Mouse (Mus musculus): Measurements from ENCODE around the gene N4bp3. TPM values are rescaled to one million over a fixed set of nuclear protein-coding genes. Genes with fewer than 3 reads are reported as not detected.

Gene N4bp3
- polyA plus RNA-seq, 1 experiment, result 5.3 TPM

DNA sequence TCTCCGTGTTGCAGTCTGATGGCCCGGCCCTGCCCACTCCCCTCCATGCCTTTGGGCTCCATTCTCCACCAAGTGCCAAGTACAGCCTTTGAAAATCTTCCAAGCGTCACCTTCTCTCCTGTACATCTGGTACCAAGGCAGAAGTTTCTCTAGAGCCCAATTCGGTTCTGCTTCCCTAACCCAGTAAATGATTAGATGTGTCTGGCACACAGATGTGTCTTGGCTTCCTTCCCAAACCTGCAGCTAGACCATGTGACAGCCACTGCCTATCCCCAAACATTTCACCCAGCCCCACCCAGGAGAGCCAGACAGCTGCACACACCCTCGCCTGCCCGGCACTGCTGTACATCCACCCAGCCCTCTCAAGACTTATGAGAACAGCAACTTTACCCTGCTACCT, 8.1 kb upstream of the N4bp3 start:
- TF ChIP-seq CTCF (IDR thresholded peaks at IDR 0.05; ENCODE audit: control insufficient read depth, insufficient read depth, insufficient read length), result no peak
- TF ChIP-seq USF1 (IDR thresholded peaks at IDR 0.05; ENCODE audit: low read depth), result peak; percentile 42
- H3K4me3 ChIP-seq (ENCODE audit: insufficient read depth, poor library complexity, severe bottlenecking), result no peak overlapping the region
- no peak overlapping the region for H3ac ChIP-seq (ENCODE audit: control insufficient read depth, insufficient read length, low read depth)
- no peaks in the 10 kb centered on the region for H3K79me3 ChIP-seq (ENCODE audit: low read depth)
- no peaks in the 10 kb centered on the region for H3K36me3 ChIP-seq (ENCODE audit: control insufficient read depth, insufficient read depth)
- H3K79me2 ChIP-seq (ENCODE audit: control insufficient read depth, insufficient read depth), result no peaks in the 10 kb centered on the region
- no peaks in the 10 kb centered on the region for H3K27me3 ChIP-seq (ENCODE audit: control insufficient read depth, insufficient read depth, insufficient read length)

DNA sequence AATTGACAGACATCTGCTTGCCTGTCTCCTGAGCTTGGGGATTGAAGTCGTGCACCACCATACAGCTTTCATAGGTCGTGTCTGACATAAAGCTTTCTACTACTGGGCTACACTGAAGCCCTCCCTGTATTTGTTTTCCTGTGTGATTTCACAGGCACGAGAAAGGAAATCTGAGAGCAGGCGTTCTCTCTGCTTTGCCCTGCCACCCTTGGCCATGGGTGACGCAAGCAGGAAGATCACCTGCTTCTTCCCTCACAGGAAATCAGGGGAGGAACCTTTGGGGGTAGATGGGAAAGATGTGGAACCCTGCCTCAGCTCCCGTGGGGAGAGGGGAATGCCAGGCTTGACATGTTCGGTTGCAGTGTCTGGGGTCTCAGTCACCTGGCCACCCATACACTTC, 7.6 kb upstream of the N4bp3 start:
- H3K4me3 ChIP-seq (ENCODE audit: insufficient read depth, poor library complexity, severe bottlenecking), result no peak overlapping the region
- no peak for TF ChIP-seq CEBPB (IDR thresholded peaks at IDR 0.05; ENCODE audit: low read depth)
- no peak for TF ChIP-seq CTCF (IDR thresholded peaks at IDR 0.05; ENCODE audit: control insufficient read depth, insufficient read depth, insufficient read length)
- TF ChIP-seq FOSL1 (IDR thresholded peaks at IDR 0.05; ENCODE audit: insufficient read depth, low read length, poor library complexity, severe bottlenecking), result no peak
- no peak for TF ChIP-seq MAX (IDR thresholded peaks at IDR 0.05)
- no peak for TF ChIP-seq USF1 (IDR thresholded peaks at IDR 0.05; ENCODE audit: low read depth)
- no peak for TF ChIP-seq MYOG (IDR thresholded peaks at IDR 0.05; ENCODE audit: control insufficient read depth, extremely low read depth, insufficient read length)
- TF ChIP-seq MYOD1 (IDR thresholded peaks at IDR 0.05; ENCODE audit: control insufficient read depth, insufficient read length, low read depth), result no peak
- no peak overlapping the region for H3ac ChIP-seq (ENCODE audit: control insufficient read depth, insufficient read length, low read depth)
- no peaks in the 10 kb centered on the region for H3K79me2 ChIP-seq (ENCODE audit: control insufficient read depth, insufficient read depth)
- H3K79me3 ChIP-seq (ENCODE audit: low read depth), result no peaks in the 10 kb centered on the region
- H3K36me3 ChIP-seq (ENCODE audit: control insufficient read depth, insufficient read depth), result no peaks in the 10 kb centered on the region
- H3K27me3 ChIP-seq (ENCODE audit: control insufficient read depth, insufficient read depth, insufficient read length), result no peaks in the 10 kb centered on the region

DNA sequence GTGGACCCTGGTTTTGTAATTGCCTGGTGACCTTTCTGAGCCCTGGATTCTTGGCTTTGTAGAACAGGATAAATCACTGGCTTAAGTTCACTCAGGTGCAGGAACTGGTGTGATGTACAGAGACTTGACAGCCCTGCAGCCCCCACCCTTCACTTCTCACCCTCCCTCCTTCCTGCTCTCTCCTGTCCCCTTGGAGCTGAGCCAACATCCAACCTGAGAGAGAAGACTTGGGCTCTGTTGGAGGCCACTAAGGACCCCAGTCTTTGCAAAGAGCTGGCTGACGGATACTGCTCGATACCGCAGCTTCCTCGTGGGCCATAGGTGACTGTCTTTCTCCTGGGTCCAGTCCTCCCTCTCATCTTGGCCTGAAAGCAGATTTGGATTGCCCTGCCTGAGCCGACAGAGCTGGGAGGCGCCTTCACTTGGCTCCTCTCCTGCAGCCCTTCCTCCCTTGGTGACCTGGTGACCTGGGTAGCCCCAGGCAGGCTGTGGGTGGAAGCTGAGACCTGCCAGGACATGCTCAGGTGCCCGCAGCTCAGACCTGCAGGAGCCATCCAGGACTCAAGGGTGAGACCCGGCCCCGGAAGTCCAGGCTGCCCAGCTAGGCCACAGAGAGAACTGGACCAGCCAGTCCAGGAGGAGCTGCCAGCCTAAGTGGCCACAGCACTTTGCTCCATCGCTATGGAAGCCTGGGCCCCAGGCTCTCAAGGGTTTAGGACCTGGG, 6.3 kb upstream of the N4bp3 start:
- Histone ChIP-seq H3K4me3 (ENCODE audit: insufficient read depth, poor library complexity, severe bottlenecking) (no peak overlapping the region), H3K36me3 (ENCODE audit: control insufficient read depth, insufficient read depth) (no peaks in the 10 kb centered on the region), H3ac (ENCODE audit: control insufficient read depth, insufficient read length, low read depth) (no peak overlapping the region), H3K27me3 (ENCODE audit: control insufficient read depth, insufficient read depth, insufficient read length) (no peaks in the 10 kb centered on the region), H3K79me2 (ENCODE audit: control insufficient read depth, insufficient read depth) (no peaks in the 10 kb centered on the region), H3K79me3 (ENCODE audit: low read depth) (no peaks in the 10 kb centered on the region)
- no peak for TF ChIP-seq MYOG (IDR thresholded peaks at IDR 0.05; ENCODE audit: control insufficient read depth, extremely low read depth, insufficient read length)
- TF ChIP-seq FOSL1 (IDR thresholded peaks at IDR 0.05; ENCODE audit: insufficient read depth, low read length, poor library complexity, severe bottlenecking), result no peak
- no peak for TF ChIP-seq MYOD1 (IDR thresholded peaks at IDR 0.05; ENCODE audit: control insufficient read depth, insufficient read length, low read depth)
- no peak for TF ChIP-seq CEBPB (IDR thresholded peaks at IDR 0.05; ENCODE audit: low read depth)
- TF ChIP-seq MAX (IDR thresholded peaks at IDR 0.05), result no peak

DNA sequence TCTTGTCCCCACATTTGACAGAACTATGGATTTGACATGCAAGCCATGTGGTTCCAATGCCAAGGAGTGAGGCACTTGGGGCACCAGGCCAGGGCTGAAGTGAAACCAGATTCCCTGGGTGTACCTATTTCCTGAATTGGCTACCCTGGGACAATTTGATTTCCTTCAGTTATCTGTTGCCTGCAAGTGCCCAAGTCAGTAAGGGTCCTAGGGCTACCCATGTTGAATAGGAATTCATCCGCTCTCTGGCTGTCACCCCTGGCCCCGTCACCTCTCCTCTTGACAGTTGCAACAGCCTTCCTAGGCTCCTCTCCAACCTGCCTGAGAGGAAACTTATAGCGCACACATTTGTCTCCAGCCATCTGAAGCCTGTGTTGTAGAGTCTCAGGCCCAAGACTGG, 4.2 kb upstream of the N4bp3 start:
- no peak for TF ChIP-seq USF1 (IDR thresholded peaks at IDR 0.05; ENCODE audit: low read depth)
- TF ChIP-seq MAX (IDR thresholded peaks at IDR 0.05), result no peak
- no peak for TF ChIP-seq CEBPB (IDR thresholded peaks at IDR 0.05; ENCODE audit: low read depth)
- no peak for TF ChIP-seq CTCF (IDR thresholded peaks at IDR 0.05; ENCODE audit: control insufficient read depth, insufficient read depth, insufficient read length)
- no peak for TF ChIP-seq MYOD1 (IDR thresholded peaks at IDR 0.05; ENCODE audit: control insufficient read depth, insufficient read length, low read depth)
- no peak for TF ChIP-seq MYOG (IDR thresholded peaks at IDR 0.05; ENCODE audit: control insufficient read depth, extremely low read depth, insufficient read length)
- TF ChIP-seq FOSL1 (IDR thresholded peaks at IDR 0.05; ENCODE audit: insufficient read depth, low read length, poor library complexity, severe bottlenecking), result no peak
- Histone ChIP-seq H3K4me3 (ENCODE audit: insufficient read depth, poor library complexity, severe bottlenecking) (no peak overlapping the region), H3ac (ENCODE audit: control insufficient read depth, insufficient read length, low read depth) (no peak overlapping the region), H3K79me2 (ENCODE audit: control insufficient read depth, insufficient read depth) (no peaks in the 10 kb centered on the region), H3K79me3 (ENCODE audit: low read depth) (no peaks in the 10 kb centered on the region), H3K36me3 (ENCODE audit: control insufficient read depth, insufficient read depth) (no peaks in the 10 kb centered on the region), H3K27me3 (ENCODE audit: control insufficient read depth, insufficient read depth, insufficient read length) (no peaks in the 10 kb centered on the region)

DNA sequence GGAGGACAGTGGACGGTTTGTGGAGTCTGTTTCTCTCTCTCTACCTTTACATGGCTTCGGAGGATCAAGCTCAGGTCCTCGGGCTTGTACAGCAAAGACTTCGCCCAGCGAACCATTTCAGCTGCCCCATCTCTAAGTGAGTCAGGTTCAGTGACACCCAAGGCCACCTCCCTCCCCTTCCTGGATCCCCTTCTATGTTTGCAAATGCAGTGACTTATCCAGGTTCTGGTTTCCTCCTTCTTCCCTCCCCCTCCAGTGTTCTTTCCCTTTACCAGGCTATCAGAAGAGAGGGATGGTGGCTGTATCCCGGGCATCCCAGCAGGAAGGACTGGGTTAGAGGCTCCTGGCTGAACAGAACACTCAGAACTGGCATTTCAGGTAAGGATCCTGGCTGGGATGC, 3.1 kb upstream of the N4bp3 start:
- Histone ChIP-seq H3K36me3 (ENCODE audit: control insufficient read depth, insufficient read depth) (no peaks in the 10 kb centered on the region), H3K4me3 (ENCODE audit: insufficient read depth, poor library complexity, severe bottlenecking) (no peak overlapping the region), H3K27me3 (ENCODE audit: control insufficient read depth, insufficient read depth, insufficient read length) (no peaks in the 10 kb centered on the region), H3K79me3 (ENCODE audit: low read depth) (no peaks in the 10 kb centered on the region), H3K79me2 (ENCODE audit: control insufficient read depth, insufficient read depth) (no peaks in the 10 kb centered on the region), H3ac (ENCODE audit: control insufficient read depth, insufficient read length, low read depth) (no peak overlapping the region)
- TF ChIP-seq FOSL1 (IDR thresholded peaks at IDR 0.05; ENCODE audit: insufficient read depth, low read length, poor library complexity, severe bottlenecking), result no peak
- no peak for TF ChIP-seq MYOG (IDR thresholded peaks at IDR 0.05; ENCODE audit: control insufficient read depth, extremely low read depth, insufficient read length)
- no peak for TF ChIP-seq MYOD1 (IDR thresholded peaks at IDR 0.05; ENCODE audit: control insufficient read depth, insufficient read length, low read depth)
- no peak for TF ChIP-seq CEBPB (IDR thresholded peaks at IDR 0.05; ENCODE audit: low read depth)
- TF ChIP-seq USF1 (IDR thresholded peaks at IDR 0.05; ENCODE audit: low read depth), result no peak
- no peak for TF ChIP-seq CTCF (IDR thresholded peaks at IDR 0.05; ENCODE audit: control insufficient read depth, insufficient read depth, insufficient read length)
- TF ChIP-seq MAX (IDR thresholded peaks at IDR 0.05), result no peak

DNA sequence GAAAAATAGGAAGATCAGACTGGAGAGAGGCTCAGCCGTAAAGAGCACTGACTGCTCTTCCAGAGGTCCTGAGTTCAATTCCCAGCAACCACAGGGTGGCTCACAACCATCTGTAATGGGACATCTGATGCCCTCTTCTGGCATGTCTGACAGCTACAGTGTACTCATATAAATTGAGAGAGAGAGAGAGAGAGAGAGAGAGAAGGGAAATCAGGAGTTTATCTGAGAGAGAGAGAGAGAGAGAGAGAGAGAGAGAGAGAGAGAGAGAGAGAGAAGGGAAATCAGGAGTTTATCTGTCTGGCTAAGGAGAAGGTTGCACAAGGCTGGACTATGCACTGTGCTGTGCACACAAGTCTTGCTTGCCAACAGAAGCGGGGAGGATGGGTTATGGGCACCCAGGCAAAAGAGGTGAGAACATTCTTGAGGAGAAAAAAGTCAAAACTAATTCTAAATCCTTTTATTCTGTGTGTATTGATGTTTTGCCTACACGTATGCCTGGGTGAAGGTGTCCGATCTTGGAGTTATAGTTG, 2.3 kb upstream of the N4bp3 start:
- Histone ChIP-seq H3K4me3 (ENCODE audit: insufficient read depth, poor library complexity, severe bottlenecking) (no peak overlapping the region), H3K27me3 (ENCODE audit: control insufficient read depth, insufficient read depth, insufficient read length) (no peaks in the 10 kb centered on the region), H3ac (ENCODE audit: control insufficient read depth, insufficient read length, low read depth) (no peak overlapping the region), H3K36me3 (ENCODE audit: control insufficient read depth, insufficient read depth) (no peaks in the 10 kb centered on the region), H3K79me3 (ENCODE audit: low read depth) (no peaks in the 10 kb centered on the region), H3K79me2 (ENCODE audit: control insufficient read depth, insufficient read depth) (no peaks in the 10 kb centered on the region)
- TF ChIP-seq MAX (IDR thresholded peaks at IDR 0.05), result no peak
- TF ChIP-seq CTCF (IDR thresholded peaks at IDR 0.05; ENCODE audit: control insufficient read depth, insufficient read depth, insufficient read length), result no peak
- TF ChIP-seq FOSL1 (IDR thresholded peaks at IDR 0.05; ENCODE audit: insufficient read depth, low read length, poor library complexity, severe bottlenecking), result no peak
- TF ChIP-seq MYOG (IDR thresholded peaks at IDR 0.05; ENCODE audit: control insufficient read depth, extremely low read depth, insufficient read length), result no peak
- TF ChIP-seq USF1 (IDR thresholded peaks at IDR 0.05; ENCODE audit: low read depth), result no peak
- no peak for TF ChIP-seq MYOD1 (IDR thresholded peaks at IDR 0.05; ENCODE audit: control insufficient read depth, insufficient read length, low read depth)
- no peak for TF ChIP-seq CEBPB (IDR thresholded peaks at IDR 0.05; ENCODE audit: low read depth)

All from C2C12 (cell line).